Comparison of ENCODE assay signal across 8 mouse cellular contexts in the genomic region with DNA sequence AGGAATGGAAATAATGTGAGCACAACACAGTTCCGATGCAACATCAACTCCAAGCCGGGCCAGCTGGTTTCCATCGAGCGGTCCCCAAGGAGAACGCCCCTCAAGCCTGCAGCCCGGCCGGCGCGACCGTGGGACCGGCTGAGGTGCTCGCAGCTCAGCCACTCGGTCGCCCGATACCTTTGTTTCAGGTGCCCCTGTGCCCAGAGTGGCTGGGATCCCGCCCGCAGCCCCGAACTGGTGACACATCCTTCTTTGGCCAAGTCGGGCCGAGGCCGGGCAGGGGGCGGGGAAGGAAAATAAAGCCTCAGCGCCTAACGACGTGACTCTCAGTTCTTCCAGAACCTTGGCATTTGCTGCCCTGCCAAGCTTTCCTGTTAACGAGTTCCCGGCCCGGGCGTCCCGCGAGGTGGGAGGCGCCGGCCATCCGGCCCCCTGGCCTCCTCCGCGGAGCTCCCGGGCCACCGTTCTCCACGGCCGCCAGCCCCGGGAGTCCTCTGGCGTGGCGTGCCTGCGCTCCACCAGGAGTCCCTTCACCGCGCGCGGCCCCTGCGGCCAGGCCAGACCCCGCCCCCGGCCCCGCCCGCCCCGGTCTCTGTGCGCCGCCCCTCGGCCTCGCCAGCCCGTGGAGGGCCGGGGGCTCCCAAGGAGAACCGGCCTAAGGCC. TPM values are rescaled to one million over a fixed set of nuclear protein-coding genes. Genes with fewer than 3 reads are reported as not detected.
A peak's percentile ranks its signal among the peaks of the same experiment; 100 is the strongest.
DNase-seq lines count a peak whose midpoint lies in the region; ATAC-seq and TF ChIP-seq lines count a peak whose summit lies in the region.

No protein-coding gene starts in this region.

- H3K4me1 ChIP-seq in embryonic facial prominence, embryonic 11.5 days (ENCODE audit: control insufficient read depth, insufficient read depth, low read length): no peaks in the 10 kb centered on the region; the same call in 1 of the 2 replicates
- peaks cover 3% of the 10 kb centered on the region for H3K4me1 ChIP-seq in heart, adult 2 months (ENCODE audit: control insufficient read depth, insufficient read depth, low read length)

- intact Hi-C loops in heart, adult 2 months (cut with DNase I): loop anchor here (2.0 to 5.0 kb wide), 3 partner anchors 52 to 174 kb away; no protein-coding TSS in a partner anchor

- peak overlapping the region; percentile 94 for H3K27ac ChIP-seq in embryonic facial prominence, embryonic 11.5 days (replicated peaks; ENCODE audit: low read depth, low read length)
- H3K27ac ChIP-seq in heart, adult 2 months: peak overlapping the region; percentile 93

- H3K9ac ChIP-seq in embryonic facial prominence, embryonic 11.5 days (replicated peaks; ENCODE audit: low read length): peak overlapping the region; percentile 79
- peak overlapping the region; percentile 94 for H3K9ac ChIP-seq in heart, adult 2 months (ENCODE audit: low read depth, low read length)

- H3K9me3 ChIP-seq in embryonic facial prominence, embryonic 11.5 days (replicated peaks; ENCODE audit: control insufficient read depth, low read length): no peaks in the 10 kb centered on the region

- peak; percentile 94 for ATAC-seq in embryonic facial prominence, embryonic 11.5 days (replicated peaks; ENCODE audit: insufficient number of reproducible peaks, low FRiP score, low TSS enrichment, low read depth)

- WGBS in embryonic facial prominence, embryonic 11.5 days: under 1% methylated on average over 56 of the region's 61 CpGs
- WGBS in heart, adult 2 months: under 1% methylated on average over 56 of the region's 61 CpGs

- no peaks in the 10 kb centered on the region for H3K36me3 ChIP-seq in embryonic facial prominence, embryonic 11.5 days (replicated peaks; ENCODE audit: control insufficient read depth, insufficient read depth, low read depth, low read length)
- H3K36me3 ChIP-seq in heart, adult 2 months (ENCODE audit: control insufficient read depth, insufficient read depth, low read length): peaks cover 7% of the 10 kb centered on the region

- peak; percentile 50; the same call in 1 of the 2 replicates for TF ChIP-seq POLR2A in heart, adult 2 months (IDR thresholded peaks at IDR 0.05; ENCODE audit: insufficient read depth, low read depth, low read length)

- TF ChIP-seq CTCF in heart, adult 2 months (IDR thresholded peaks at IDR 0.05): peak; percentile 37

- 0 out of 2 replicates have a peak, but pooled peaks cover 3% of the 10 kb centered on the region for H3K79me2 ChIP-seq in heart, adult 2 months (replicated peaks; ENCODE audit: control insufficient read depth, insufficient read depth, low read length)

- TF ChIP-seq EP300 in heart, adult 2 months (IDR thresholded peaks at IDR 0.05; ENCODE audit: insufficient read depth, low read depth, low read length): no peak

- peak; percentile 78 for DNase-seq in embryo, embryonic 10 days (ENCODE audit: low spot score)
- no peak for DNase-seq in embryo, embryonic 11 days
- DNase-seq in adipocyte (ENCODE audit: low spot score): peak; percentile 87
- peak; percentile 83 for DNase-seq in embryonic facial prominence, embryonic 11.5 days (ENCODE audit: low spot score)
- no peak for DNase-seq in heart, adult 2 months
- DNase-seq in kidney, postnatal 10 days: peak; percentile 89
- peak; percentile 87 for DNase-seq in lung, postnatal 10 days
- peak; percentile 78 for DNase-seq in ovary, postnatal 36 days (ENCODE audit: low spot score)

- peak overlapping the region; percentile 56 for H3K4me2 ChIP-seq in embryonic facial prominence, embryonic 11.5 days (ENCODE audit: low read depth, low read length)

- no peaks in the 10 kb centered on the region for H3K27me3 ChIP-seq in embryonic facial prominence, embryonic 11.5 days (ENCODE audit: control insufficient read depth, insufficient read depth, low read length)
- no peaks in the 10 kb centered on the region for H3K27me3 ChIP-seq in heart, adult 2 months (ENCODE audit: control insufficient read depth, insufficient read depth, low read length)

- peak overlapping the region; percentile 77 for H3K4me3 ChIP-seq in embryonic facial prominence, embryonic 11.5 days (ENCODE audit: low read depth, low read length)
- H3K4me3 ChIP-seq in heart, adult 2 months: peak overlapping the region; percentile 86

RNA-seq across cellular contexts. Expression of gene Ppp2r3a, which starts 0.5 kb away (rescaled TPM):
- 14.8 and 17.3 TPM in 2 replicates for polyA plus RNA-seq in embryonic facial prominence, embryonic 11.5 days (2014; fragmentation: Nextera tagmentation; extraction: Ambion mirVana)
- total RNA-seq in heart, adult 2 months (2021): 100 to 1,000 TPM; 179 to 215 TPM
- polyA plus RNA-seq in heart, adult 2 months (2012; rRNA removed): 51.7 and 114 TPM in 2 replicates

Comparison
In these comparisons a context has a peak if more than half of its experiments do, and no peak if none do; other contexts are left out.
1. DNase-seq: peak in embryo, embryonic 10 days (single experiment), adipocyte (single experiment), embryonic facial prominence, embryonic 11.5 days (single experiment), kidney, postnatal 10 days (single experiment), lung, postnatal 10 days (single experiment) and ovary, postnatal 36 days (single experiment); none in embryo, embryonic 11 days (single experiment) and heart, adult 2 months (0 of 2).